Mouse (Mus musculus) midbrain, embryonic 16.5 days (tissue): Measurements from ENCODE around the gene Npm3. TPM values are rescaled to one million over a fixed set of nuclear protein-coding genes. Genes with fewer than 3 reads are reported as not detected.

ENCODE experiments used
- ATAC-seq: fragments of 200-750 bp; cut with Nextera tagmentation; 2 replicates; pipeline ENCODE4 v1.8.0; 2017; ENCODE audit warnings: moderate TSS enrichment
- H3K27ac ChIP-seq: fragments of 300-500 bp; sonication (generic); 2 replicates; pipeline ENCODE4 v1.5.1; 2014; ENCODE audit warnings: mild to moderate bottlenecking, low read length, mixed read lengths
- H3K27me3 ChIP-seq: fragments of 300-500 bp; sonication (generic); 2 replicates; pipeline ENCODE4 v1.6.1; 2014; ENCODE audit warnings: low read depth, low read length, mixed read lengths; ENCODE audit not compliant: control insufficient read depth, insufficient read depth
- H3K36me3 ChIP-seq: fragments of 300-500 bp; sonication (generic); 2 replicates; pipeline ENCODE4 v1.6.1; 2014; ENCODE audit warnings: mild to moderate bottlenecking, low read length, moderate library complexity, mixed read lengths; ENCODE audit not compliant: control insufficient read depth, insufficient read depth
- H3K4me1 ChIP-seq: fragments of 300-500 bp; sonication (generic); 2 replicates; pipeline ENCODE4 v1.6.1; 2014; ENCODE audit warnings: mild to moderate bottlenecking, low read length, mixed read lengths; ENCODE audit not compliant: control insufficient read depth, insufficient read depth
- H3K4me2 ChIP-seq: fragments of 300-500 bp; sonication (generic); 2 replicates; pipeline ENCODE4 v1.6.1; 2014; ENCODE audit warnings: mild to moderate bottlenecking, low read length, mixed read lengths
- H3K4me3 ChIP-seq: fragments of 300-500 bp; sonication (generic); 2 replicates; pipeline ENCODE4 v1.5.1; 2014; ENCODE audit warnings: low read depth, mild to moderate bottlenecking, low read length, moderate library complexity, mixed read lengths
- H3K9ac ChIP-seq: fragments of 300-500 bp; sonication (generic); 2 replicates; pipeline ENCODE4 v1.6.1; 2014; ENCODE audit warnings: low read depth, low read length, mixed read lengths
- H3K9me3 ChIP-seq: fragments of 300-500 bp; sonication (generic); replicated peaks from 2 replicates; pipeline ENCODE4 v1.6.1; 2014; ENCODE audit warnings: mild to moderate bottlenecking, low read length, mixed read lengths; ENCODE audit not compliant: control insufficient read depth, poor library complexity, severe bottlenecking
- WGBS: fragments of 180-500 bp; shearing (Covaris S2); extraction: QIAGEN DNeasy Blood & Tissue Kit; methylation state at CpG from one replicate; pipeline ENCODE4 v1.1.7; 2014; 5-methylcytosine and 5-hydroxymethylcytosine counted together
- polyA plus RNA-seq: library from polyadenylated mRNA; unstranded; fragments of >200 nt; fragmentation: Nextera tagmentation; extraction: Ambion mirVana; gene quantifications from 2 replicates; pipeline ENCODE4 v1.2.1, GENCODE M21; 2015

The Npm3 gene
- polyA plus RNA-seq, 1 experiment from 2014 or later, result 7.9 TPM

GRCm38 (mm10) chr19:45788337-45788736 is 38.9 kb upstream of the Npm3 start:
- Histone ChIP-seq H3K36me3 (no peaks in the 10 kb centered on the region), H3K27me3 (no peaks in the 10 kb centered on the region), H3K4me2 (no peak overlapping the region), H3K27ac (no peak overlapping the region), H3K4me1 (peaks cover 6% of the 10 kb centered on the region), H3K9me3 (no peaks in the 10 kb centered on the region), H3K4me3 (no peak overlapping the region), H3K9ac (no peak overlapping the region)
- 88% methylated on average over 4 of the region's 4 CpGs for WGBS
- no peak for ATAC-seq

- H3K36me3 ChIP-seq, result no peaks in the 10 kb centered on the region
- ATAC-seq, result no peak
- H3K27ac ChIP-seq, result no peak overlapping the region
- WGBS, result 71% methylated on average over 3 of the region's 3 CpGs
- H3K4me3 ChIP-seq, result no peak overlapping the region
- no peak overlapping the region for H3K4me2 ChIP-seq
- no peak overlapping the region for H3K9ac ChIP-seq
- H3K9me3 ChIP-seq, result no peaks in the 10 kb centered on the region
- H3K27me3 ChIP-seq, result no peaks in the 10 kb centered on the region
- peaks cover 6% of the 10 kb centered on the region for H3K4me1 ChIP-seq
Observed at GRCm38 (mm10) chr19:45787450-45787849, 38.1 kb upstream of the Npm3 start.

DNA sequence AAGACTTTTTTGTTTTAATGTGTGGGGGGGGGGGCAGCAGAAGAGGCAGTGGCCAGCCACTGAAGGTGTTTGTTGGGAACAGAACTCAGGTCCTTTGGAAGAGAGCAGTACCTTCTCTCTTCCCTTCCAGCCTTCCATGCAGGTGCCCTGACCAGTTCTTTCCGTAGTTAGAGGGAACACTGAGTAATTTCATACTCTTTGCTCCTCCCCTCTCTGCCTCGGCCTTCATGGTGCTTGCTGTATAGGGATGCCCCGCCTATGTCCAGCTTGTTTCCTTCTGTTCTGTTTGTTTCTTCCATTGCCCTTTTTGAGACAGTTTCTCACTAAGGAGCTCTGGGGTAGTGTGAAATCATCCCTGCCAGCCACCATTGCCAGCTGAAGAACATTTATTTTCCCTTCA is 36.1 kb upstream of the Npm3 start:
- no peak overlapping the region for H3K9ac ChIP-seq
- 60% methylated on average over 3 of the region's 3 CpGs for WGBS
- no peak overlapping the region for H3K27ac ChIP-seq
- H3K27me3 ChIP-seq, result no peaks in the 10 kb centered on the region
- ATAC-seq, result no peak
- no peaks in the 10 kb centered on the region for H3K9me3 ChIP-seq
- peaks cover 22% of the 10 kb centered on the region for H3K4me1 ChIP-seq
- no peaks in the 10 kb centered on the region for H3K36me3 ChIP-seq
- no peak overlapping the region for H3K4me2 ChIP-seq
- H3K4me3 ChIP-seq, result no peak overlapping the region

DNA sequence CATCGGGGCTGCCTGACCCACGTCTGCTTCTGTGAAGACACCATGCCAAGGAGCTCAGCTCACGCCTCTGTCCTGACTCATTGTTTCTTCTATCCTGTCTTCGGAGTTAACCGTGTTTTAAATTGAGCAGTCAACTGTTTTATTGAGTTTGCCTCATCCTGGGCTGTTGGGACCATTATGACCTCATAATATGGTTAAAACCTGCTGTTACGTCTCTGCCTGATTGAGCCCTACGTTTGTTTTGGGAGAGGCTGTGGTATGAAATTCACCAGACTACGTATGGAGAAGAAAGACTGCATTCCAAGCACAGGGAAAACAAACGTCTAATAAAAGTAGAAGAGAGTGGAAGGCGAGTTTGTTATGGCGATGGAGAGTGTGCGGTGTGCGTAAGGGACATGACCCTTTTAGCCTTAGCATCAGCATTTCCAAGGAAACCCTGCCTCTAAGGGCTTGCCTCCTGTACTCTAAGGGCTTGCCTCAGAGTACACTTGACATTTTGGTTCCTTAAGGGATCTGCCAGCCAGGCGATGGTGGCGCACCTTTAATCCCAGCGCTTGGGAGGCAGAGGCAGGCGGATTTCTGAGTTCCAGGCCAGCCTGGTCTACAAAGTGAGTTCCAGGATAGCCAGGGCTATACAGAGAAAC is 34.7 kb upstream of the Npm3 start:
- Histone ChIP-seq H3K9ac (peak overlapping the region; percentile 48; the same call in 1 of the 2 replicates), H3K9me3 (no peaks in the 10 kb centered on the region), H3K27ac (peak overlapping the region; percentile 6; the same call in 1 of the 2 replicates), H3K4me1 (peaks cover 34% of the 10 kb centered on the region), H3K4me2 (peak overlapping the region; percentile 67), H3K27me3 (no peaks in the 10 kb centered on the region), H3K4me3 (peak overlapping the region; percentile 99), H3K36me3 (no peaks in the 10 kb centered on the region)
- WGBS, result 33% methylated on average over 17 of the region's 17 CpGs
- no peak for ATAC-seq

DNA sequence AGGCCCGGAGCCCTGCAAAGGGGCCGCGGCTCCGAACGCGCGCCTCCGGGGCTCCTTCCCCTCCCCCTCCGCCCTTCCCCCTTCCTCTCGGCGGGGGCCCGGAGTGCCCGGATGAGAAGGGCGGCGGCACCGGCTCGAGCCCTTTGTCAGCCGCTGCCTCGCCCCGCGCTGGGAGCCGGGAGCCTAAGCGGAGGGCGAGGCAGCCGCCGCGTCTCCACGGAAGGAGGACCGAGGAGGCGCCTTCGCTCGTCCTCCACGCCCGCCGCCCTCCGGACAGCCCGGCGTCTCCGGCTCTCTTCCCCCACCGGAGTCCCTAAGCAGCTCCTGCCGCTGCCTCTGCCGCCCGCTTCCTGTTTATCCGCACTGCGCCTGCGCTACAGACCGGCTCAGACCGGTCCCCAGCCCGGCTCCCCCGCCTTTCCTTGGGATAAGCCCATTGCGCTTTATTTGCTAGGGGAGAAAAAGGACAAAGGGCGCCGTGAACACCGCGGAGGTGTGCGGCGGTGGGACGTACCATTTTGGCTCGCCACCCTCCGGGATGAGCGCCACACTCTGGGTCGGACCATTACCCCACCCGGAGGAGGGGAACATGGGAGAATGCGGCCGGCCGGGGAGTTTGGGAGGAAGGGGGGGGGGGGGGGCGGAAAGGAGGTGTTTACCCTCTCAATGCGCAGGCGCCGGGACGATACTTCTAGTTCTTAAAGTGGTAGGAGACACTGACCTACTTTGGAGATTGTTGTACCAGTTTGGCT is 34.0 kb upstream of the Npm3 start, which contains the start of gene Mgea5:
Gene Mgea5, minus strand, starts transcription at position 657 of the 752 bp plus-strand sequence.
- no peaks in the 10 kb centered on the region for H3K27me3 ChIP-seq
- H3K9ac ChIP-seq, result peak within 1 kb of the TSS; percentile 99
- H3K4me1 ChIP-seq, result peaks cover 34% of the 10 kb centered on the region
- H3K4me3 ChIP-seq, result peak within 1 kb of the TSS; percentile 99
- H3K27ac ChIP-seq, result peak within 1 kb of the TSS; percentile 99
- 0% methylated on average over 47 of the region's 71 CpGs for WGBS
- H3K36me3 ChIP-seq, result peaks cover 2% of the 10 kb centered on the region; the same call in 1 of the 2 replicates
- ATAC-seq, result peak; percentile 99
- H3K4me2 ChIP-seq, result peak within 1 kb of the TSS; percentile 72
- no peaks in the 10 kb centered on the region for H3K9me3 ChIP-seq

- Histone ChIP-seq H3K4me1 (peaks cover 34% of the 10 kb centered on the region), H3K9ac (peak overlapping the region; percentile 99), H3K4me2 (peak overlapping the region; percentile 72), H3K4me3 (peak overlapping the region; percentile 99), H3K36me3 (peaks cover 3% of the 10 kb centered on the region; the same call in 1 of the 2 replicates), H3K27ac (peak overlapping the region; percentile 99), H3K9me3 (no peaks in the 10 kb centered on the region), H3K27me3 (no peaks in the 10 kb centered on the region)
- ATAC-seq, result peak; percentile 34
- 1% methylated on average over 34 of the region's 36 CpGs for WGBS
Observed at GRCm38 (mm10) chr19:45782315-45783001, 33.1 kb upstream of the Npm3 start.

- Histone ChIP-seq H3K27me3 (no peaks in the 10 kb centered on the region), H3K9me3 (no peaks in the 10 kb centered on the region), H3K36me3 (peaks cover 3% of the 10 kb centered on the region; the same call in 1 of the 2 replicates), H3K27ac (no peak overlapping the region), H3K4me3 (peak overlapping the region; percentile 99), H3K4me2 (peak overlapping the region; percentile 72), H3K9ac (no peak overlapping the region), H3K4me1 (peaks cover 34% of the 10 kb centered on the region)
- ATAC-seq, result no peak
- WGBS, result 53% methylated on average over 8 of the region's 8 CpGs
Observed at GRCm38 (mm10) chr19:45781676-45782075, 32.3 kb upstream of the Npm3 start.

DNA sequence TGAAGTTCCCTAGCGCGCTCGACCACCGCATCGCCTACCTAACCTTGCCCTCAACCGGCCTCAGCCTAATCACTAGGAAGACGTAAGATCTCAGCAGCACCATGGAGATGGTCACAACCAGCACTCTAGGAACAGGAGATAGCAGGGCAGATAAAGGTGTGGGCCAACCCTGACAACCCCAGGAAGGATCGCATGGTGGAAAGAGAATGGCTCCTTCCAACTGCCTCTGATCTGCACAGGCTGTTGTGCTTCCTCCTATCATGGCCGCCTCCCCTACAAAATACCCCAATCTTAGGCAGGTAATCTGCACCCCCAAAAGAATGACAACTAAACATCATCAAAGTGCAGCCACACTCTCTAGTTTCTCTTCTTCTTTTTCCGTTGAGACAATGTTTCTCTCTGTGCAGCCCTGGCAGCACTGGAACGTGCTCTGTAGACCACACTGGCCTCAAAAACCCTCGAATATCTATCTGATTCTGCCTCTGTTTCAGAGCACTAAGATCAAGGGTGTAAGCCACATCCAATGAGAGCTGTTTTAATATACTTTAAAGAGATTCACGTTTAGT is 31.0 kb upstream of the Npm3 start:
- peak overlapping the region; percentile 72 for H3K4me2 ChIP-seq
- H3K36me3 ChIP-seq, result peaks cover 6% of the 10 kb centered on the region; the same call in 1 of the 2 replicates
- ATAC-seq, result no peak
- peak overlapping the region; percentile 28; the same call in 1 of the 2 replicates for H3K9ac ChIP-seq
- H3K27me3 ChIP-seq, result no peaks in the 10 kb centered on the region
- H3K4me1 ChIP-seq, result peaks cover 34% of the 10 kb centered on the region
- H3K27ac ChIP-seq, result no peak overlapping the region
- H3K9me3 ChIP-seq, result no peaks in the 10 kb centered on the region
- H3K4me3 ChIP-seq, result no peak overlapping the region; the same call in 1 of the 2 replicates
- WGBS, result 88% methylated on average over 13 of the region's 13 CpGs
